12 mouse cellular contexts compared by ENCODE assay signal in the genomic region with DNA sequence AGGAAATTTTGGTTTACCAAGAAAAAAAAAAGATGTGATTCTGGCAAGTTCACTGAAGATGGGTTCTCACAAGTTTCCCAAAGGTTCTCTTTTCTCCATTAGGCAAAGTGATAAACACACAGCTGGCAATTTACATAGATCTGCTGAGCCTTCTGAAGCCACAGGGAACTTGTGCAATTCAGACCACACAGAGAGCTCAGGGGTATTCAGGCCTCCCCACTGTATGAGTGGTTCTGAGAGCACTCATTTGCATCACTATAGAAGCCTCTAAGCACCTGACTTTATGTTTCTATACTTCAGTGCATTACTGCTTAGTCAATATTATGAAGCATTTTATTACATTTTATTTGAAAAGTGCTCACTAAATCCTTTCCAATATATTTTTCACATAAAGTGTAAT.
"Had no signal": no experiment of that assay in that cellular context is flagged by ENCODE, and none has a peak within 500 bp of the region (broad histone marks: within the 10 kb centered on the region; RNA-seq: fewer than 3 reads in every experiment).

No protein-coding gene starts in this region.

- H3K9me3 ChIP-seq: limb, embryonic 10.5 days; liver, embryonic 15.5 days had no signal

- H3K4me1 ChIP-seq: limb, embryonic 10.5 days; liver, embryonic 15.5 days had no signal

- H3K27ac ChIP-seq: left cerebral cortex, adult 2 months; limb, embryonic 10.5 days; liver, embryonic 15.5 days had no signal

- H3K36me3 ChIP-seq: limb, embryonic 10.5 days; liver, embryonic 15.5 days had no signal

- ATAC-seq: lung, postnatal 0 days; midbrain, embryonic 16.5 days had no signal

- H3K4me3 ChIP-seq: left cerebral cortex, adult 2 months; limb, embryonic 10.5 days; liver, embryonic 15.5 days had no signal

- H3K4me2 ChIP-seq: liver, embryonic 11.5 days; liver, embryonic 15.5 days had no signal

- DNase-seq: kidney, adult 8-10 months; kidney, postnatal 25 days; lung, adult 2 months; lung, postnatal 36 days; thymus, adult 18-20 months; thymus, postnatal 14 days had no signal

- H3K27me3 ChIP-seq: liver, embryonic 15.5 days had no signal

- H3K9ac ChIP-seq: liver, embryonic 15.5 days had no signal
